Mouse (Mus musculus): ENCODE results near the gene Creb3. TPM values are rescaled to one million over a fixed set of nuclear protein-coding genes. Genes with fewer than 3 reads are reported as not detected.
"Not testable (repeated sequence)": the region's sequence is repeated elsewhere in the genome, so short reads cannot be mapped to it uniquely, and the experiment has no call there.

Creb3 gene
- polyA plus RNA-seq, 1 experiment from 2014 or later, result 47.2 TPM

GRCm38 (mm10) chr4:43591961-43592360 is 29.8 kb downstream of the Creb3 start:
- no peak for ATAC-seq (ENCODE audit: insufficient read depth)
- Histone ChIP-seq H3K4me3 (ENCODE audit: low read depth, low read length) (no peak overlapping the region), H3K36me3 (ENCODE audit: insufficient read depth) (no peaks in the 10 kb centered on the region), H3K4me2 (no peak overlapping the region), H3K9me3 (ENCODE audit: low read depth, low read length) (no peaks in the 10 kb centered on the region), H3K27ac (ENCODE audit: low read depth) (no peak overlapping the region), H3K4me1 (ENCODE audit: insufficient read depth) (no peaks in the 10 kb centered on the region), H3K27me3 (ENCODE audit: insufficient read depth, low read length) (no peaks in the 10 kb centered on the region), H3K9ac (no peak overlapping the region)
- no peak for TF ChIP-seq CTCF (IDR thresholded peaks at IDR 0.05; ENCODE audit: low read depth)
- no peak for DNase-seq
- WGBS, result 66% methylated on average over 3 of the region's 3 CpGs

DNA sequence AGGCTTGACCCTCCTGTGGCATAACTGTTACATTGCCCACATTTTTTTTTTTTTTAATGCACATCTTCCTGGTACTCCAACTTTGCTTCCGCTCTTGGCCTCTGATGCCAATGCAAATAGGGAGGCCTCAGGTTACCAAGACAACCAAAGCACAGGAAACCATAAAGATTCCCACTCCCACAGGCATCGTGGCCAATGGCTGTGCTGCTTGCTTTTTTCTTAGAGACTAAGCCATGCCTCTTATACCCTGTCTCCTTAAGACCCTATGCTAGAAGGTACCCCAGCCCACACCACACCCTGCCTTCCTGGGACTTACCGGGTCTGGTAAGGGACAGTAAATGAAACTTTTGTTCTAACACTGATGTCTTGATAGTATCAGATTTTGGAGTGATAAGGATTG is 31.3 kb downstream of the Creb3 start:
- DNase-seq (no peak), ATAC-seq (ENCODE audit: insufficient read depth) (no peak)
- Histone ChIP-seq H3K9ac (no peak overlapping the region), H3K4me2 (no peak overlapping the region), H3K4me3 (ENCODE audit: low read depth, low read length) (no peak overlapping the region), H3K27ac (ENCODE audit: low read depth) (no peak overlapping the region), H3K4me1 (ENCODE audit: insufficient read depth) (no peaks in the 10 kb centered on the region), H3K36me3 (ENCODE audit: insufficient read depth) (no peaks in the 10 kb centered on the region), H3K27me3 (ENCODE audit: insufficient read depth, low read length) (no peaks in the 10 kb centered on the region), H3K9me3 (ENCODE audit: low read depth, low read length) (no peaks in the 10 kb centered on the region)
- TF ChIP-seq CTCF (IDR thresholded peaks at IDR 0.05; ENCODE audit: low read depth), result no peak
- WGBS, result 51% methylated on average over 3 of the region's 3 CpGs

- not testable (repeated sequence) for H3K27ac ChIP-seq (ENCODE audit: low read depth); H3K9me3 ChIP-seq (ENCODE audit: low read depth, low read length); H3K9ac ChIP-seq; ATAC-seq (ENCODE audit: insufficient read depth); H3K4me2 ChIP-seq; H3K27me3 ChIP-seq (ENCODE audit: insufficient read depth, low read length); H3K4me3 ChIP-seq (ENCODE audit: low read depth, low read length); H3K4me1 ChIP-seq (ENCODE audit: insufficient read depth); DNase-seq; H3K36me3 ChIP-seq (ENCODE audit: insufficient read depth)
- 75% methylated on average over 2 of the region's 2 CpGs for WGBS
These were observed 34.5 kb downstream of the Creb3 start for GRCm38 (mm10) chr4:43596597-43596996.

DNA sequence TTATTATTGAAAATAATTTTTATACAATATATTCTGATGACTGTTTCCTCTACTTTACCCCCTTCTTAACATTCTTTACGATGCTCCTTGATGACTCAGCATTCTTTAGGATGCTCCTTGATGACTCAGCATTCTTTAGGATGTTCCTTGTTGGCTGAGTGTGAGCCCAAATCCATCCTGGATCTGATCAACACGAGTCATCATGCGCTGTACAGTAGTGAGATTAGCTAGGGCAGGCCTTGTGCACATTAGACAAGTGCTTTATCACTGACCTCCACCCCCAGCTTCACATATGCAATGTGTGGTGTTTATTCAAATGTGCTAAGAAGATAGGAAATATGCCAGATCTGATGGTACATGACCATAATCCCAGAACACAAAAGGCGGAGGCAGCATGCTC is 36.1 kb downstream of the Creb3 start:
- H3K9me3 ChIP-seq (ENCODE audit: low read depth, low read length), result no peaks in the 10 kb centered on the region
- no peaks in the 10 kb centered on the region for H3K27me3 ChIP-seq (ENCODE audit: insufficient read depth, low read length)
- H3K36me3 ChIP-seq (ENCODE audit: insufficient read depth), result no peaks in the 10 kb centered on the region
- no peak for DNase-seq
- 77% methylated on average over 4 of the region's 4 CpGs for WGBS
- H3K4me2 ChIP-seq, result no peak overlapping the region
- H3K9ac ChIP-seq, result no peak overlapping the region
- no peak for TF ChIP-seq CTCF (IDR thresholded peaks at IDR 0.05; ENCODE audit: low read depth)
- H3K27ac ChIP-seq (ENCODE audit: low read depth), result no peak overlapping the region
- no peak for ATAC-seq (ENCODE audit: insufficient read depth)
- H3K4me3 ChIP-seq (ENCODE audit: low read depth, low read length), result no peak overlapping the region
- H3K4me1 ChIP-seq (ENCODE audit: insufficient read depth), result no peaks in the 10 kb centered on the region

GRCm38 (mm10) chr4:43598650-43599380 is 36.7 kb downstream of the Creb3 start:
- Histone ChIP-seq H3K4me1 (ENCODE audit: insufficient read depth) (no peaks in the 10 kb centered on the region), H3K36me3 (ENCODE audit: insufficient read depth) (no peaks in the 10 kb centered on the region), H3K9me3 (ENCODE audit: low read depth, low read length) (no peaks in the 10 kb centered on the region), H3K27ac (ENCODE audit: low read depth) (no peak overlapping the region), H3K4me3 (ENCODE audit: low read depth, low read length) (no peak overlapping the region), H3K4me2 (no peak overlapping the region), H3K9ac (no peak overlapping the region), H3K27me3 (ENCODE audit: insufficient read depth, low read length) (no peaks in the 10 kb centered on the region)
- no peak for TF ChIP-seq CTCF (IDR thresholded peaks at IDR 0.05; ENCODE audit: low read depth)
- ATAC-seq (ENCODE audit: insufficient read depth) (no peak), DNase-seq (no peak)
- WGBS, result 72% methylated on average over 7 of the region's 7 CpGs

- H3K27ac ChIP-seq (ENCODE audit: low read depth), result no peak overlapping the region
- TF ChIP-seq CTCF (IDR thresholded peaks at IDR 0.05; ENCODE audit: low read depth), result no peak
- H3K9me3 ChIP-seq (ENCODE audit: low read depth, low read length), result no peaks in the 10 kb centered on the region
- H3K4me2 ChIP-seq, result no peak overlapping the region
- WGBS, result 67% methylated on average over 9 of the region's 9 CpGs
- H3K36me3 ChIP-seq (ENCODE audit: insufficient read depth), result no peaks in the 10 kb centered on the region
- no peak for ATAC-seq (ENCODE audit: insufficient read depth)
- no peak for DNase-seq
- H3K27me3 ChIP-seq (ENCODE audit: insufficient read depth, low read length), result no peaks in the 10 kb centered on the region
- H3K4me3 ChIP-seq (ENCODE audit: low read depth, low read length), result no peak overlapping the region
- H3K4me1 ChIP-seq (ENCODE audit: insufficient read depth), result no peaks in the 10 kb centered on the region
- no peak overlapping the region for H3K9ac ChIP-seq
These were observed 38.2 kb downstream of the Creb3 start for GRCm38 (mm10) chr4:43600195-43600934.

DNA sequence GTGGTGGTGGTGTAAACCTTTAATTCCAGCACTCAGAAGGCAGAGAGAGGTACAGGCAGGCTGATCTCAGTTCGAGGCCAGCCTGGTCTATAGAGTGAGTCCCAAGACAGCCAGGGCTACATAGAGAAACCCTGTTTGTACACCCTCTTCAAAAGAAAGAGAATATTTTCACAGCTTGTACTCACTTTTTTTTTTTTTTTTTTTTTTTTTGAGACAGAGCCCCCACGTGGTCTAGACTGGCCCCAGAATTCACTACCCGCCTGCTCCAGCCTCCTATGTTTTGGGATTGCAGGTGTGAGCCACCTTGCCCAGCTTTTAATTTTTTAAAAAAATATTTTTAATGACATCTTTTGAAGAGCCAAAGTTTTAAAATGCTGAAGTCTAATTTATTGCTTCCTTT is 42.0 kb downstream of the Creb3 start:
- H3K36me3 ChIP-seq (ENCODE audit: insufficient read depth), result no peaks in the 10 kb centered on the region
- no peak overlapping the region for H3K4me2 ChIP-seq
- no peak for DNase-seq
- no peak for TF ChIP-seq CTCF (IDR thresholded peaks at IDR 0.05; ENCODE audit: low read depth)
- H3K27ac ChIP-seq (ENCODE audit: low read depth), result no peak overlapping the region
- ATAC-seq (ENCODE audit: insufficient read depth), result no peak
- H3K9ac ChIP-seq, result no peak overlapping the region
- no peak overlapping the region for H3K4me3 ChIP-seq (ENCODE audit: low read depth, low read length)
- H3K27me3 ChIP-seq (ENCODE audit: insufficient read depth, low read length), result no peaks in the 10 kb centered on the region
- no peaks in the 10 kb centered on the region for H3K9me3 ChIP-seq (ENCODE audit: low read depth, low read length)
- no peaks in the 10 kb centered on the region for H3K4me1 ChIP-seq (ENCODE audit: insufficient read depth)
- WGBS, result 49% methylated on average over 3 of the region's 3 CpGs

Data from lung, embryonic 14.5 days (tissue).